Mouse (Mus musculus) MEL (cell line): Measurements from ENCODE around the gene Lsm14a.

Experiments used
- CTCF ChIP-seq, 3 experiments: IDR thresholded peaks in 2 of 3; conservative IDR thresholded peaks in 1 of 3; 2 replicates each; pipeline ENCODE4 v1.5.1; 2011 to 2012; ENCODE audit warnings: low read length in 3 of 3, low read depth in 2 of 3, mild to moderate bottlenecking in 2 of 3, improper control_type of control experiment in 1 of 3, inconsistent platforms in 1 of 3, mixed read lengths in 1 of 3, moderate library complexity in 1 of 3; ENCODE audit not compliant: control insufficient read depth in 1 of 3, insufficient read depth in 1 of 3, poor library complexity in 1 of 3, severe bottlenecking in 1 of 3
- HCFC1 ChIP-seq: IDR thresholded peaks from 2 replicates; pipeline ENCODE4 v1.6.1; 2012; ENCODE audit warnings: low read depth, mild to moderate bottlenecking, inconsistent platforms, low read length, improper control_type of control experiment, moderate library complexity
- MAFK ChIP-seq: IDR thresholded peaks from 2 replicates; pipeline ENCODE4 v1.6.1; 2011; ENCODE audit warnings: low read depth, mild to moderate bottlenecking, low read length, improper control_type of control experiment, borderline replicate concordance
- MAX ChIP-seq: IDR thresholded peaks from 2 replicates; pipeline ENCODE4 v1.6.1; 2011; ENCODE audit warnings: low read length, improper control_type of control experiment
- MYC ChIP-seq: IDR thresholded peaks from 2 replicates; pipeline ENCODE4 v1.6.1; 2011; ENCODE audit warnings: low read depth, mild to moderate bottlenecking, low read length, improper control_type of control experiment, moderate library complexity
- POLR2A ChIP-seq, 2 experiments: IDR thresholded peaks; 2 replicates each; pipeline ENCODE4 v1.6.1; 2011 to 2012; ENCODE audit warnings: low read length in 2 of 2, mild to moderate bottlenecking in 2 of 2, control low read depth in 1 of 2, improper control_type of control experiment in 1 of 2, low read depth in 1 of 2, moderate library complexity in 1 of 2; ENCODE audit not compliant: control insufficient read depth in 1 of 2, insufficient read depth in 1 of 2, poor library complexity in 1 of 2
- RAD21 ChIP-seq: IDR thresholded peaks from 2 replicates; pipeline ENCODE4 v1.6.1; 2011; ENCODE audit warnings: mild to moderate bottlenecking, low read depth, low read length, improper control_type of control experiment

GRCm38 (mm10) chr7:34387784-34388444 lies 5.2 kb downstream of the Lsm14a start:
- TF ChIP-seq RAD21: no peak
- no peak for TF ChIP-seq CTCF (IDR thresholded peaks at IDR 0.05 in 2 of 3, conservative IDR thresholded peaks at IDR 0.05 in 1 of 3; ENCODE audit: control insufficient read depth in 1 of 3, insufficient read depth in 1 of 3, low read depth in 2 of 3, low read length in 3 of 3, poor library complexity in 1 of 3, severe bottlenecking in 1 of 3)
- TF ChIP-seq MYC: no peak
- TF ChIP-seq HCFC1: no peak
- no peak for TF ChIP-seq MAX
- TF ChIP-seq POLR2A (IDR thresholded peaks at IDR 0.05; ENCODE audit: control insufficient read depth in 1 of 2, insufficient read depth in 1 of 2, low read depth in 1 of 2, low read length in 2 of 2, poor library complexity in 1 of 2): no peak
- no peak for TF ChIP-seq MAFK
